Mouse (Mus musculus) pancreas, adult 10 weeks (tissue): ENCODE measurements around the gene Ldb1. TPM values are rescaled to one million over a fixed set of nuclear protein-coding genes. Genes with fewer than 3 reads are reported as not detected.

Experiments
- polyA plus RNA-seq: library from polyadenylated mRNA; stranded (reverse); fragments of 350-450 nt; fragmentation: Illumina TruSeq; extraction: RNeasy Lipid Tissue Mini Kit (QIAGEN cat#74804); gene quantifications from one replicate; pipeline ENCODE4 v1.2.3, GENCODE M21; 2015; ENCODE audit warnings: low read depth, low replicate concordance; ENCODE audit not compliant: insufficient read depth

Ldb1 gene
- polyA plus RNA-seq = 27.9 TPM

GRCm38 (mm10) chr19:46044993-46045695 is at the start of gene Ldb1:
Gene Ldb1 (minus strand): TSS chr19:46045214.

GRCm38 (mm10) chr19:46075616-46076607 is 30.9 kb upstream of the Ldb1 start, which contains the start of gene Nolc1:
Gene Nolc1 (plus strand): TSS chr19:46075863.

GRCm38 (mm10) chr19:46044271-46044992 is 582 bp downstream of the Ldb1 start, which contains the start of gene Pprc1:
Gene Pprc1 (plus strand): TSS chr19:46044886.

GRCm38 (mm10) chr19:46003371-46004226 is 41.4 kb downstream of the Ldb1 start, which contains the start of gene Hps6:
Gene Hps6 (plus strand): TSS chr19:46003508.

GRCm38 (mm10) chr19:45997785-45998693 is 47.0 kb downstream of the Ldb1 start, which contains the start of gene Armh3:
Gene Armh3 (minus strand): TSS chr19:45998488.

Other genes starting within 250 kb of the Ldb1 start
- 0.59 TPM for gene Kcnip2, start 229.2 kb downstream of the Ldb1 start, polyA plus RNA-seq
- gene Armh3, start 46.7 kb downstream of the Ldb1 start, polyA plus RNA-seq = 2.5 TPM
- 2.1 TPM for gene Hps6, start 41.7 kb downstream of the Ldb1 start, polyA plus RNA-seq
- 13.5 TPM for gene Pprc1, start 328 bp downstream of the Ldb1 start, polyA plus RNA-seq
- gene Nolc1, start 30.6 kb upstream of the Ldb1 start, polyA plus RNA-seq = 9.7 TPM
- gene Elovl3, start 86.7 kb upstream of the Ldb1 start, polyA plus RNA-seq = not detected
- not detected for gene Pitx3, start 103.1 kb upstream of the Ldb1 start, polyA plus RNA-seq
- 25.3 TPM for gene Gbf1, start 107.3 kb upstream of the Ldb1 start, polyA plus RNA-seq